Mouse (Mus musculus): ENCODE results near the gene Sphk1. TPM values are rescaled to one million over a fixed set of nuclear protein-coding genes. Genes with fewer than 3 reads are reported as not detected.
A peak's percentile ranks its signal among the peaks of the same experiment; 100 is the strongest.

Gene Sphk1
- polyA plus RNA-seq, 1 experiment = 41.8 TPM

DNA sequence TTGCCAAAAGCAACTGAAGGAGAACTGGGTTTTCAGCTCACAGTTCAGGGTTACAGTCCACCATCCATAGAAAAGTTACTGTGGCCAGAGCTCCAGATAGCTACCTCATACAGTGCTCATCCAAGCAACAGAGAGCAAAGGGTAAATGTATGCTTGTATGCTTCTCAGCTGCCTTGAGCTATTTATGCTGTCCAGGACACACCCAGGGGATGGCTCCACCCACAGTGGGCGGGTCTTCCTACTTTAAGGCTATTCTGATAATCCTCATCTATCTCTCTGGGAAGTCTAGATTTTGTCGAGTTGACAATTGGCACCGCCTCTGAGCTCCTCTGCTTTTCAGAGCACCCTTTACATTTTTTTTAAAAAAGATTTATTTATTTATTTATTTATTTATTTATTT is 9.6 kb upstream of the Sphk1 start:
- WGBS = 62% methylated on average over 3 of the region's 3 CpGs
- Histone ChIP-seq H3K4me1 (ENCODE audit: control insufficient read depth, insufficient read depth, low read length) (peaks cover 3% of the 10 kb centered on the region), H3K4me3 (replicated peaks; ENCODE audit: extremely low read depth, low read depth, low read length) (no peak overlapping the region)
- no peak for TF ChIP-seq CTCF (IDR thresholded peaks at IDR 0.05; ENCODE audit: insufficient read depth, low read length)
- DNase-seq = no peak

DNA sequence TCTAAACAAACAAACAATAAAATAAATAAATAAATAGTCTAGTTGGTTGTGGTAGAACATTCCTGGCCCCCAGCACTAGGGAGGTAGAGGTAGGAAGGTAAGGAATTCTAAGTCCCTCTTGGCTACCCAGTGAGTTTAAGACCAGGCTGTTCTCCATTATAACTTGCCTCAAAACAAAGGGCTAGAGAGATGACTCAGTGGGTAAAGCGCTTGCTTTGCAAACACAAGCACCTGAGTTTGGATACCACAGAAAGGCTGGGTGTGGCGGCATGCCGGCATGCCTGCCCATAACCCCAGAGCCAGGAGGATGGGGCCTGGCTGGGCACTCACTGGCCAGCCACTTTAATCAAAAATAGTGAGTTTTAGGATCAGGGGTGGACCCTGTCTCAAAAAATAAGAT is 8.7 kb upstream of the Sphk1 start:
- Histone ChIP-seq H3K4me3 (replicated peaks; ENCODE audit: extremely low read depth, low read depth, low read length) (no peak overlapping the region), H3K4me1 (ENCODE audit: control insufficient read depth, insufficient read depth, low read length) (peaks cover 3% of the 10 kb centered on the region)
- WGBS = 57% methylated on average over 3 of the region's 3 CpGs
- peak; percentile 22 for DNase-seq
- TF ChIP-seq POLR2A (IDR thresholded peaks at IDR 0.05; ENCODE audit: borderline replicate concordance, extremely low read depth, low read depth, low read length) (no peak), CTCF (IDR thresholded peaks at IDR 0.05; ENCODE audit: insufficient read depth, low read length) (no peak)

DNA sequence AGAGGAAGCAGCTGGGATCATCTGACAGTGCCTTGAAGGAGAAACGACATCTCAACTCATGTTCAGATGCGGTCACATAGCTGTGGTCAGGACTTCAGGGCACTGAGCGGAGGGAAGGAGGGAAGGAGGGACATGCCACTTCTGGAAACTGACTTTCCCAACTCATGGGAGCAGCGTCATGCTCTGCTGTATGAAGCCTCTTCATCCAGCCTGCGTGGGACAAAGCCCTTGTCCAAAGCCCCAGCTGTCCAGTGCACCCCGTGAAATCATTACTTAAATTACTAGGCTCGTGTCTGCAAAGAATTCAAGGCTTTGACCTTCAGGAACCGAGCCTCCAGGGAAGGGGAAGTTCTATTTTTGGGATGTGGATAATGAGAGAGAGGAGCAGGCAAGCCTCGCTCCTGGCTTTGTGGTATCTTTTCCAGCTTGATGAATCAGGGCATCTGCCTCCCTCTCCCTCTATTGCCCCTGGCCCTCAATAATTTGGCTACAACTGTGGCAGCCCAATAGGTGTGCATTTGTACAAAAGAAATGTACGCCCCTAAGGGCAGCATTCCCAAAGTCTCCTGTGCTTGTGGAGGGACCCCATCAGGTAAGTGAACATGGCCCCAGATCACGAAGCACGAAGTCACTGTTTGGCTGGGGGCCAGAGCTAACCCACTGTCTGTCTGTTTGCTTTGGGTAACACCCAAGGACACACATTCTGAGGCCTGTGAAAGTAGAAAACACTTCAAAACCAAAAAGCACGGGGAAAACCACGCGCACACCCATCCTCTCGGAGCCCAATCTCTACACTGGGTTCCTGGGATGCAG is 7.6 kb upstream of the Sphk1 start:
- Histone ChIP-seq H3K4me1 (ENCODE audit: control insufficient read depth, insufficient read depth, low read length) (peaks cover 3% of the 10 kb centered on the region), H3K4me3 (replicated peaks; ENCODE audit: extremely low read depth, low read depth, low read length) (no peak overlapping the region)
- DNase-seq = no peak
- 42% methylated on average over 16 of the region's 16 CpGs for WGBS
- TF ChIP-seq CTCF (IDR thresholded peaks at IDR 0.05; ENCODE audit: insufficient read depth, low read length) = no peak
- TF ChIP-seq POLR2A (IDR thresholded peaks at IDR 0.05; ENCODE audit: borderline replicate concordance, extremely low read depth, low read depth, low read length) = no peak

DNA sequence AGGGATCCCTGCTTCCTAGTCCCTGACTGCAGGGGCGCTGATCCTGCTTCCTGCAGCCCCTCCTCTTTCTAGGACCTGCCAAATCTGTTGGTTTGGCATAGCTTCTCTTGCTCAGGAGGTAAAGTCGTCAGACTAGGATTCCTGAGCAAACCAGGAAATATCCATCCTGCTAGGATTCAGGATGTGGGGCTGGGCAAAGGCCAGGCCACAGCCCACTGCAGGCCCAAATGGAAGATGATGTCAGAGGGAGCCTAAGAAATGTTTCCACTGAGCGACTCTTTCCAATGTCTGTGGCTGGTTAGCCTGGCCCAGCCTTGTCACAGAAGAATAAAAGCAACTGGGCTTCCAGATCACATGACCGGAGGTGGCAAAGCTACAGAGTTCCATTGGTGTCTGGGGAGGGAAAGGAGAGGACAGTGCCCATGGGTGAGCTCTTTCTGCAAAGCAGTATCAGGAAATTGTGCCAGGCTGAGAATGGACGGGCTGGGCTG is 7.0 kb upstream of the Sphk1 start:
- 36% methylated on average over 5 of the region's 5 CpGs for WGBS
- DNase-seq = no peak
- H3K4me1 ChIP-seq (ENCODE audit: control insufficient read depth, insufficient read depth, low read length) = peaks cover 3% of the 10 kb centered on the region
- TF ChIP-seq CTCF (IDR thresholded peaks at IDR 0.05; ENCODE audit: insufficient read depth, low read length) (no peak), POLR2A (IDR thresholded peaks at IDR 0.05; ENCODE audit: borderline replicate concordance, extremely low read depth, low read depth, low read length) (no peak)
- no peak overlapping the region for H3K4me3 ChIP-seq (replicated peaks; ENCODE audit: extremely low read depth, low read depth, low read length)

DNA sequence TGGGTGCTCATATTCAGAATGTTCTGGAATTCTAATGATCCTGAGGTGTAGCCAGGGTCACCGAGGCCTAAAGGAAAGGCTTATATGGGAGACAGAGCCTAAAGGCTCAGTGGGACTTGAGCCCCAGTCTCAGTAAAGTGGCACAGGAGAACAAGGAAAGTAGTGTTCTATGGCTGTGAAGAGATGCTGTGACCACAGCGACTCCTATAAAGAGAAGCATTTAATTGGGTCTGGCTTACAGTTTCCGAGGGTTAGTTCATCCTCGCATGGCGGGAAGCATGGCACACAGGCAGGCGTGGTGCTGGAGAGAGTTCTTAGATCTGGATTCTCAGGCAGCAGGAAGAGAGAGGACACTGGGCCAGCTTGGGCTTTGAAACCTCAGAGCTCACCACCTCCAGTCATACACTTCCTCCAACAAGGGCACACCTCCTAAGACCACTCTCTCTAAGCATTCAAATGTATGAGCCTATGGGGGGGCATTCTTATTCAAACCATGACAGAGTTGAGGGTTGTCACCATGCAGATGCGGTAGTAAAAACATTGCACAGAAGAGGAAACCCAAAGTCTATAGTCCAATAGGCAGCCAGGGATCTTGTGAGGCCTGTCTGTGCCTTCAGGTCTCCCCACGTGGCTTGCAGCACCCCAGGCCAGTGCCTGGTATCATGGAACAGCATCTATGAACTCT is 1.9 kb upstream of the Sphk1 start:
- WGBS = 91% methylated on average over 8 of the region's 8 CpGs
- TF ChIP-seq CTCF (IDR thresholded peaks at IDR 0.05; ENCODE audit: insufficient read depth, low read length) (no peak), POLR2A (IDR thresholded peaks at IDR 0.05; ENCODE audit: borderline replicate concordance, extremely low read depth, low read depth, low read length) (no peak)

DNA sequence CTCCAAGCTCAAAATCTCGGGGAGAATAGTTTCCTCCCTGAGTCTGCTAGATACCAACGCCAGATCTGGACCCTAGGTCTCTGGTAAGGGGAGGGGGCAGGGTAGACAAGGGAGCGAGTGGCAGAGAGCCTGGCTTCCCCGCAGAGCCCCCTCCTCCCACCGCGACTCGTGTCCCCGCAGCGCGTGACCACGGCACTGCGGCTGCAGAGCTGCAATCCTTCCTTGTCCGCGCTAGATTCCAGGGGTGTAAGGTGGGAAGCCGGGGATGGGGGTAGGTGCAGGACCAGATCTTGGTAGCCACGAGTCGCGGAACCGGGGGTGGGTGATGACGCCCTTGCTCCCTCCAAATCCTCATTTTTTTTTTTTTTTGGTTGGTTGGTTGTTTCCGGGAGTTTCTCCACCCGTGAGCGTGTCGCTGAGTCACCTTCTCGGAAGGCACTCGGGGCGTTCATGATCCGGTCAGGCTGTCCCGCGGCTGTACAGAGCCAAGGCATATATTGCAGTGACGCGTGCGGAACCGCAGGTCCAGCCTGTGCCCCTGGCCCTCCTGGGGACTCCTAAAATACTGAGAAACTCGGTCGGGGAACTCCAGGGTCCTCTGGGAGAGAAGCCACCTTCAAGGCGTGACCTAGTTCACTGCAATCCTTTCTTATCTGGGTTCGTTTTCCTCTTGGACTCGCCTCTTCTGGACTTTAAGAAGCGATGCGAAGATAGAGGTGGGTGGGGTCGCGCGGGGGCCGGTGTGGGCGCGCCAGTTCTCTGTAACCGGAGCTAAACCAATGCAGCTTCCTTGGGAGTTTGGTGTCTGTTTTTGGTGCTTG is 856 bp downstream of the Sphk1 start:
- Histone ChIP-seq H3K4me3 (replicated peaks; ENCODE audit: extremely low read depth, low read depth, low read length) (peak overlapping the region; percentile 25), H3K4me1 (ENCODE audit: control insufficient read depth, insufficient read depth, low read length) (peaks cover 14% of the 10 kb centered on the region)
- WGBS = 3% methylated on average over 48 of the region's 48 CpGs
- peak; percentile 45 for DNase-seq
- TF ChIP-seq CTCF (IDR thresholded peaks at IDR 0.05; ENCODE audit: insufficient read depth, low read length) = no peak
- TF ChIP-seq POLR2A (IDR thresholded peaks at IDR 0.05; ENCODE audit: borderline replicate concordance, extremely low read depth, low read depth, low read length) = no peak

More for the DNA sequence above, 1.9 kb upstream of the Sphk1 start:
- no peak for DNase-seq
- H3K4me3 ChIP-seq (replicated peaks; ENCODE audit: extremely low read depth, low read depth, low read length) = no peak overlapping the region
- H3K4me1 ChIP-seq (ENCODE audit: control insufficient read depth, insufficient read depth, low read length) = peaks cover 11% of the 10 kb centered on the region

DNA sequence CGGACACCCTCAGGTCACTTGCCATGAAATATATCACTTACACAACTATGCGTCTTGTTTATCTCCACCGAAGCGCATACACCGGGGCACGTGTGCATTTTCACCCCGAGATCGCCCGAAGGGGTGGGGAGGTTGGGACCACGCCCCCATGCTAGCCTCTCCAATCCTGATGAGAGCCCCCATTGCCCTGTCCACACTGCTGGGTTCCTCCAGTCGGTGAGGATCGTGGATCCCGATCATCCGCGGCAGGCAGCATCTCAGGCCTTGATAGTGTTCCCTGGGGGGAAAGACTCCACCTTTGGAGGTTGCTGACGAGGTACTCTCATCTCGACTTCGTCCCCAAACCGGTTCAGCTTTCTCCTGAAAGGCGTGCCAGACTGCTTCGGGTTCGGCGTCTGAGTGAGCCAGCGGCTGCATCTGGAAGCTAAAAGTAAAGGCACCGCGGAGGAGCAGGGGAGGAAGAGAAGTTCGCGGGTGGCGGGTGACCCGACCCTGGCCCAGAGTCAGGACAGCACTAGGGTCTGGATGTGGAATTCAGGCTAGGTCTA is 1.6 kb downstream of the Sphk1 start:
- WGBS = under 1% methylated on average over 30 of the region's 30 CpGs
- DNase-seq = peak; percentile 52
- TF ChIP-seq POLR2A (IDR thresholded peaks at IDR 0.05; ENCODE audit: borderline replicate concordance, extremely low read depth, low read depth, low read length) = no peak
- no peak for TF ChIP-seq CTCF (IDR thresholded peaks at IDR 0.05; ENCODE audit: insufficient read depth, low read length)
- H3K4me1 ChIP-seq (ENCODE audit: control insufficient read depth, insufficient read depth, low read length) = peaks cover 14% of the 10 kb centered on the region
- H3K4me3 ChIP-seq (replicated peaks; ENCODE audit: extremely low read depth, low read depth, low read length) = peak overlapping the region; percentile 54

DNA sequence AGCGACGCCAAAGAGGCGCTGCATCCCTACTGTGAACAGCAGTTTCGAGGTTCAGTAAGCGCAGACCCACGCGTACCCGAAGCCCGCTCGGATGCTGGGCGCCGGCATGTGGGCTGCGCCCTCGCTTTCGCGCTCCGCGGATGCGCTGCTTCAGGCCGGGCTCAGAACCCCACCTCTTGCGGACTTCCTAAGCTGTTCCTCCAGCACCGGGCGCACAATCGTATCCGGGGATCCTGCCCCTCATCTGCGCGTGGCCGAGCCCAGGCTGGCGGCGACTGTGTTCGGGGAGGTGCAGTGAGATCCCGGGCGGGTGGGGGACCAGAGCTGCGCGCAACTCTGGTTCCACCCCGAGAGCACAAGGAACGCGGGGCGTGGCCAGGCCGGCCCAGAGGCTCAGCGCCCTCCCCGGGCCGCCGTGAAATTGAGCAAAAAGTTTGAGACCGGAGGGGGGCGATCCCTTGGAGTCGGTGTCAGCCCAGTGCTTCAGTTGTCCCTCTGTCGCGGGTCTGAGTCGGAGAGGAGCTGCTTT is 2.1 kb downstream of the Sphk1 start:
- 0 out of 2 replicates have a peak, but pooled peaks have one; percentile 27 for TF ChIP-seq POLR2A (IDR thresholded peaks at IDR 0.05; ENCODE audit: borderline replicate concordance, extremely low read depth, low read depth, low read length)
- no peak for TF ChIP-seq CTCF (IDR thresholded peaks at IDR 0.05; ENCODE audit: insufficient read depth, low read length)
- peak; percentile 72 for DNase-seq
- WGBS = under 1% methylated on average over 50 of the region's 50 CpGs
- peak overlapping the region; percentile 54 for H3K4me3 ChIP-seq (replicated peaks; ENCODE audit: extremely low read depth, low read depth, low read length)
- H3K4me1 ChIP-seq (ENCODE audit: control insufficient read depth, insufficient read depth, low read length) = peaks cover 14% of the 10 kb centered on the region
